Mouse (Mus musculus): ENCODE measurements around the gene B3gat3. TPM values are rescaled to one million over a fixed set of nuclear protein-coding genes. Genes with fewer than 3 reads are reported as not detected.

B3gat3 gene
- 32.9 and 35.2 TPM in 2 replicates for polyA plus RNA-seq (2012; rRNA removed)

GRCm38 (mm10) chr19:8920073-8920736 is at the start of gene B3gat3:
B3gat3 (plus strand) TSS chr19:8920374.

GRCm38 (mm10) chr19:8871267-8872186 is 48.6 kb upstream of the B3gat3 start, which contains the start of gene Ubxn1:
Ubxn1 (plus strand) TSS chr19:8871496.

GRCm38 (mm10) chr19:8880311-8881033 is 39.7 kb upstream of the B3gat3 start, which contains the start of gene Uqcc3:
Uqcc3 (minus strand) TSS chr19:8880923.

GRCm38 (mm10) chr19:8883616-8884015 is 36.6 kb upstream of the B3gat3 start, which contains the start of the genes Lbhd1 and Gm49403:
Lbhd1 (plus strand) TSS chr19:8883732.
Gm49403 (plus strand) TSS chr19:8883930.

GRCm38 (mm10) chr19:8888511-8889385 is 31.4 kb upstream of the B3gat3 start, which contains the start of the genes 1810009A15Rik and Gm49416:
1810009A15Rik (plus strand) TSS chr19:8888853.
Gm49416 (plus strand) TSS chr19:8888926.

GRCm38 (mm10) chr19:8892829-8893766 is 27.1 kb upstream of the B3gat3 start, which contains the start of gene Ints5:
Ints5 (plus strand) TSS chr19:8893005.

GRCm38 (mm10) chr19:8897865-8898495 is 22.2 kb upstream of the B3gat3 start, which contains the start of gene Ganab:
Ganab (plus strand) TSS chr19:8898071.

GRCm38 (mm10) chr19:8929224-8930088 is 9.3 kb downstream of the B3gat3 start, which contains the start of the genes Rom1 and Eml3:
Rom1 (minus strand) TSS chr19:8929356.
Eml3 (plus strand) TSS chr19:8929552.

GRCm38 (mm10) chr19:8941515-8942217 is 21.5 kb downstream of the B3gat3 start, which contains the start of gene Mta2:
Mta2 (plus strand) TSS chr19:8941875.

GRCm38 (mm10) chr19:8953135-8954039 is 33.2 kb downstream of the B3gat3 start, which contains the start of gene Tut1:
Tut1 (plus strand) TSS chr19:8953847.

GRCm38 (mm10) chr19:8966590-8967372 is 46.6 kb downstream of the B3gat3 start, which contains the start of gene Eef1g:
Eef1g (plus strand) TSS chr19:8967041.

